ENCODE assay signal across 8 mouse cellular contexts in the genomic region with DNA sequence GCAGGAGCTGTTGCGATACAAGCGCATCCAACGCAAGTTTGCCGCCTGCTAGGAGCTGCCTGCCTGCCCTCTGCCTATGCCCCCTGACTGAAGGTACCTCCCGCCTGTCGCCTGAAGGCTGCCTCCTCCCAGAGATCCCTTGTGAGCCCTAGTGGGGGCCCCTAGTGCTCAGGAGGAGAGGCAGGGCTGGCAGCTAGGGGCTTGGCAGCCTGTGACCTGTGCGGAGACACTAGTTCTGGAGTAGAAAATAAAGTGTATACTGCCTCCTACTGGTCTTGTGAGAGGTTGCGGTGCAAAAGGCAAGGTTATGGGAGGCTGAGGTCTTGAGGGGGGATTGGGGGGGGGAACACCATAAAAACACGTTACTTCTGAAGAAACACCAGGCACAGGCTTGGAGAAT. TPM values are rescaled to one million over a fixed set of nuclear protein-coding genes. Genes with fewer than 3 reads are reported as not detected.
DNase-seq lines count a peak whose midpoint lies in the region; ATAC-seq and TF ChIP-seq lines count a peak whose summit lies in the region.
"Had no signal": no experiment of that assay in that cellular context is flagged by ENCODE, and none has a peak within 500 bp of the region (broad histone marks: within the 10 kb centered on the region; RNA-seq: fewer than 3 reads in every experiment).

No protein-coding gene starts in this region.

- peaks cover 6% of the 10 kb centered on the region for H3K27me3 ChIP-seq in embryonic facial prominence, embryonic 11.5 days (ENCODE audit: control insufficient read depth, insufficient read depth, low read length)
- H3K27me3 ChIP-seq in lung, postnatal 0 days (replicated peaks; ENCODE audit: insufficient read depth, low read length) = no peaks in the 10 kb centered on the region

- no peak overlapping the region; the same call in 1 of the 2 replicates for H3K9ac ChIP-seq in embryonic facial prominence, embryonic 11.5 days (replicated peaks; ENCODE audit: low read length)
- no peak overlapping the region for H3K9ac ChIP-seq in lung, postnatal 0 days (replicated peaks; ENCODE audit: low read depth)

- DNase-seq in left cerebral cortex, adult 2 months (ENCODE audit: extremely low spot score in 1 of 2, low spot score in 2 of 2) = no peak
- no peak for DNase-seq in left cerebral cortex, postnatal 14 days (ENCODE audit: low spot score in 2 of 2)
- DNase-seq in Muller cell, postnatal 12 days (ENCODE audit: inconsistent ontology term) = peak; percentile 32
- DNase-seq in embryonic facial prominence, embryonic 11.5 days (ENCODE audit: low spot score) = peak; percentile 64
- peak; percentile 66 for DNase-seq in lung, postnatal 0 days (ENCODE audit: low spot score)
- DNase-seq in c-Kit-positive CD71-positive TER-119-positive erythroid progenitor cells, embryonic 14.5 days (ENCODE audit: low spot score) = no peak
- DNase-seq in spleen, postnatal 4 days (ENCODE audit: low spot score in 2 of 2) = no peak

- no peak for TF ChIP-seq EP300 in lung, postnatal 0 days (IDR thresholded peaks at IDR 0.05)

- H3K4me3 ChIP-seq in left cerebral cortex, adult 2 months = no peak overlapping the region
- H3K4me3 ChIP-seq in embryonic facial prominence, embryonic 11.5 days (ENCODE audit: low read depth, low read length) = no peak overlapping the region
- H3K4me3 ChIP-seq in lung, postnatal 0 days (ENCODE audit: low read depth, low read length) = no peak overlapping the region
- H3K4me3 ChIP-seq: heart, embryonic 13.5 days had no signal

- H3K4me2 ChIP-seq in embryonic facial prominence, embryonic 11.5 days (ENCODE audit: low read depth, low read length) = no peak overlapping the region
- no peak overlapping the region for H3K4me2 ChIP-seq in lung, postnatal 0 days (replicated peaks; ENCODE audit: low read depth, low read length)
- H3K4me2 ChIP-seq: heart, embryonic 13.5 days had no signal

- no peak overlapping the region for H3K27ac ChIP-seq in left cerebral cortex, adult 2 months
- H3K27ac ChIP-seq in embryonic facial prominence, embryonic 11.5 days (replicated peaks; ENCODE audit: low read depth, low read length) = no peak overlapping the region
- H3K27ac ChIP-seq in lung, postnatal 0 days (ENCODE audit: low read length) = no peak overlapping the region
- H3K27ac ChIP-seq: heart, embryonic 13.5 days had no signal

- TF ChIP-seq CTCF in left cerebral cortex, adult 2 months (IDR thresholded peaks at IDR 0.05) = peak; percentile 50
- TF ChIP-seq CTCF in lung, postnatal 0 days (IDR thresholded peaks at IDR 0.05) = peak; percentile 74

- no peaks in the 10 kb centered on the region for H3K9me3 ChIP-seq in embryonic facial prominence, embryonic 11.5 days (replicated peaks; ENCODE audit: control insufficient read depth, low read length)
- no peaks in the 10 kb centered on the region for H3K9me3 ChIP-seq in lung, postnatal 0 days (ENCODE audit: low read length)
- H3K9me3 ChIP-seq: heart, embryonic 13.5 days had no signal

- ATAC-seq in embryonic facial prominence, embryonic 11.5 days (replicated peaks; ENCODE audit: insufficient number of reproducible peaks, low FRiP score, low TSS enrichment, low read depth) = no peak
- 0 out of 2 replicates have a peak, but pooled peaks have one; percentile 3 for ATAC-seq in lung, postnatal 0 days

- H3K36me3 ChIP-seq in embryonic facial prominence, embryonic 11.5 days (replicated peaks; ENCODE audit: control insufficient read depth, insufficient read depth, low read depth, low read length) = no peaks in the 10 kb centered on the region
- H3K36me3 ChIP-seq in lung, postnatal 0 days (ENCODE audit: insufficient read depth, low read length) = peaks cover 10% of the 10 kb centered on the region

- H3K4me1 ChIP-seq in embryonic facial prominence, embryonic 11.5 days (ENCODE audit: control insufficient read depth, insufficient read depth, low read length) = no peaks in the 10 kb centered on the region
- 0 out of 2 replicates have a peak, but pooled peaks cover 3% of the 10 kb centered on the region for H3K4me1 ChIP-seq in lung, postnatal 0 days (ENCODE audit: insufficient read depth, low read depth, low read length)

- intact Hi-C loops in left cerebral cortex, adult 2 months (cut with DNase I) = no loop called here
- intact Hi-C loops in left cerebral cortex, postnatal 14 days (cut with DNase I) = no loop called here

- 53% methylated on average over 9 of the region's 9 CpGs for WGBS in embryonic facial prominence, embryonic 11.5 days
- WGBS in lung, postnatal 0 days = 64% methylated on average over 9 of the region's 9 CpGs

RNA-seq across cellular contexts. Expression of gene Gnmt, which starts 3.7 kb away (rescaled TPM):
- 1 to 10 TPM in 1 of 2 experiments, under 1 TPM in 1; 0.70 to 2.1 TPM for total RNA-seq in left cerebral cortex, adult 2 months (2021)
- under 1 TPM; 0.57 TPM for total RNA-seq in left cerebral cortex, postnatal 14 days (2021)
- 0.35 and 0.62 TPM in 2 replicates for polyA plus RNA-seq in embryonic facial prominence, embryonic 11.5 days (2014; fragmentation: Nextera tagmentation; extraction: Ambion mirVana)
- 13.0 and 14.9 TPM in 2 replicates for polyA plus RNA-seq in lung, postnatal 0 days (2015; fragmentation: Nextera tagmentation; extraction: Ambion mirVana)

RNA-seq across cellular contexts. Expression of gene Pex6, which starts 14.0 kb away (rescaled TPM):
- 10 to 100 TPM; 54.6 to 55.5 TPM for total RNA-seq in left cerebral cortex, adult 2 months (2021)
- 10 to 100 TPM; 37.6 to 38.1 TPM for total RNA-seq in left cerebral cortex, postnatal 14 days (2021)
- 13.9 and 17.4 TPM in 2 replicates for polyA plus RNA-seq in embryonic facial prominence, embryonic 11.5 days (2014; fragmentation: Nextera tagmentation; extraction: Ambion mirVana)
- polyA plus RNA-seq in lung, postnatal 0 days (2015; fragmentation: Nextera tagmentation; extraction: Ambion mirVana) = 18.5 and 23.4 TPM in 2 replicates

RNA-seq across cellular contexts. Expression of gene Ppp2r5d, which starts 20.4 kb away (rescaled TPM):
- 10 to 100 TPM; 79.5 to 83.9 TPM for total RNA-seq in left cerebral cortex, adult 2 months (2021)
- 10 to 100 TPM; 85.4 to 90.8 TPM for total RNA-seq in left cerebral cortex, postnatal 14 days (2021)
- polyA plus RNA-seq in embryonic facial prominence, embryonic 11.5 days (2014; fragmentation: Nextera tagmentation; extraction: Ambion mirVana) = 111 and 115 TPM in 2 replicates
- 31.7 and 31.8 TPM in 2 replicates for polyA plus RNA-seq in lung, postnatal 0 days (2015; fragmentation: Nextera tagmentation; extraction: Ambion mirVana)

RNA-seq across cellular contexts. Expression of gene Cnpy3, which starts 26.7 kb away (rescaled TPM):
- total RNA-seq in left cerebral cortex, adult 2 months (2021) = 10 to 100 TPM; 65.1 to 68.1 TPM
- 10 to 100 TPM; 53.4 to 54.5 TPM for total RNA-seq in left cerebral cortex, postnatal 14 days (2021)
- 52.2 and 55.1 TPM in 2 replicates for polyA plus RNA-seq in embryonic facial prominence, embryonic 11.5 days (2014; fragmentation: Nextera tagmentation; extraction: Ambion mirVana)
- 44.1 and 47.0 TPM in 2 replicates for polyA plus RNA-seq in lung, postnatal 0 days (2015; fragmentation: Nextera tagmentation; extraction: Ambion mirVana)

RNA-seq across cellular contexts. Expression of gene Ptcra, which starts 38.2 kb away (rescaled TPM):
- under 1 TPM in 1 of 2 experiments, not detected in 1; 0.28 TPM for total RNA-seq in left cerebral cortex, adult 2 months (2021)
- not detected for total RNA-seq in left cerebral cortex, postnatal 14 days (2021)
- 0.32 and 0.49 TPM in 2 replicates for polyA plus RNA-seq in embryonic facial prominence, embryonic 11.5 days (2014; fragmentation: Nextera tagmentation; extraction: Ambion mirVana)
- polyA plus RNA-seq in lung, postnatal 0 days (2015; fragmentation: Nextera tagmentation; extraction: Ambion mirVana) = 0.14 TPM in 1 of 2 replicates, not detected in the other

Comparison
In these comparisons a context has a peak if more than half of its experiments do, and no peak if none do; other contexts are left out.
1. DNase-seq: peak in Muller cell, postnatal 12 days (single experiment), embryonic facial prominence, embryonic 11.5 days (single experiment) and lung, postnatal 0 days (single experiment); none in left cerebral cortex, adult 2 months (0 of 2), left cerebral cortex, postnatal 14 days (0 of 2), c-Kit-positive CD71-positive TER-119-positive erythroid progenitor cells, embryonic 14.5 days (single experiment) and spleen, postnatal 4 days (0 of 2).